Mouse (Mus musculus) limb, embryonic 14.5 days (tissue): ENCODE data around the gene Ubxn10. TPM values are rescaled to one million over a fixed set of nuclear protein-coding genes. Genes with fewer than 3 reads are reported as not detected.

Experiments
- ATAC-seq: fragments of 200-750 bp; cut with Nextera tagmentation; 2 replicates; pipeline ENCODE4 v1.8.0; 2017; ENCODE audit warnings: low read depth, moderate number of reproducible peaks, moderate TSS enrichment; ENCODE audit not compliant: low FRiP score
- DNase-seq: peaks from one replicate; pipeline ENCODE4 v3.0.0-alpha.2; 2015; ENCODE audit warnings: low spot score
- H3K27ac ChIP-seq: fragments of 300-500 bp; sonication (generic); replicated peaks from 2 replicates; pipeline ENCODE4 v1.5.1; 2014; ENCODE audit warnings: low read depth, mild to moderate bottlenecking, low read length, moderate library complexity, mixed read lengths
- H3K27me3 ChIP-seq: fragments of 300-500 bp; sonication (generic); 2 replicates; pipeline ENCODE4 v1.6.1; 2014; ENCODE audit warnings: low read length, mixed read lengths; ENCODE audit not compliant: control insufficient read depth, insufficient read depth
- H3K36me3 ChIP-seq: fragments of 300-500 bp; sonication (generic); 2 replicates; pipeline ENCODE4 v1.6.1; 2014; ENCODE audit warnings: mild to moderate bottlenecking, low read length, moderate library complexity, mixed read lengths; ENCODE audit not compliant: control insufficient read depth, insufficient read depth
- H3K4me1 ChIP-seq: fragments of 300-500 bp; sonication (generic); 2 replicates; pipeline ENCODE4 v1.6.1; 2014; ENCODE audit warnings: antibody characterized with exemption, low read length, mixed read lengths; ENCODE audit not compliant: control insufficient read depth, insufficient read depth
- H3K4me2 ChIP-seq: fragments of 300-500 bp; sonication (generic); replicated peaks from 2 replicates; pipeline ENCODE4 v1.6.1; 2014; ENCODE audit warnings: low read depth, mild to moderate bottlenecking, low read length, moderate library complexity; ENCODE audit not compliant: severe bottlenecking
- H3K4me3 ChIP-seq: fragments of 300-500 bp; sonication (generic); replicated peaks from 2 replicates; pipeline ENCODE4 v1.5.1; 2014; ENCODE audit warnings: low read length
- H3K9ac ChIP-seq: fragments of 300-500 bp; sonication (generic); 2 replicates; pipeline ENCODE4 v1.6.1; 2014; ENCODE audit warnings: mild to moderate bottlenecking, low read depth, low read length, moderate library complexity; ENCODE audit not compliant: severe bottlenecking
- H3K9me3 ChIP-seq: fragments of 300-500 bp; sonication (generic); 2 replicates; pipeline ENCODE4 v1.6.1; 2016; ENCODE audit warnings: low read length; ENCODE audit not compliant: control insufficient read depth
- POLR2A ChIP-seq: fragments of 200-500 bp; IDR thresholded peaks from 2 replicates; pipeline ENCODE4 v1.8.0; 2012; ENCODE audit warnings: inconsistent platforms, mild to moderate bottlenecking, moderate library complexity, borderline replicate concordance; ENCODE audit not compliant: insufficient read depth, insufficient read length; ENCODE audit errors: extremely low read depth
- WGBS: fragments of 180-500 bp; shearing (Covaris S2); extraction: QIAGEN DNeasy Blood & Tissue Kit; methylation state at CpG from one replicate; pipeline ENCODE4 v1.1.7; 2014; 5-methylcytosine and 5-hydroxymethylcytosine counted together
- polyA plus RNA-seq, 2 experiments: library from polyadenylated mRNA; depleted of rRNA in 1 of 2; stranded (reverse) in 1 of 2; unstranded in 1 of 2; fragments of >200 nt; fragmentation: Nextera tagmentation in 1 of 2; extraction: Ambion mirVana in 1 of 2; gene quantifications; 2 replicates each; pipeline versions ENCODE4 v1.2.1 to v1.2.3; 2012 to 2014

The Ubxn10 gene
- polyA plus RNA-seq, 2 experiments = 0.88 to 1.0 TPM

DNA sequence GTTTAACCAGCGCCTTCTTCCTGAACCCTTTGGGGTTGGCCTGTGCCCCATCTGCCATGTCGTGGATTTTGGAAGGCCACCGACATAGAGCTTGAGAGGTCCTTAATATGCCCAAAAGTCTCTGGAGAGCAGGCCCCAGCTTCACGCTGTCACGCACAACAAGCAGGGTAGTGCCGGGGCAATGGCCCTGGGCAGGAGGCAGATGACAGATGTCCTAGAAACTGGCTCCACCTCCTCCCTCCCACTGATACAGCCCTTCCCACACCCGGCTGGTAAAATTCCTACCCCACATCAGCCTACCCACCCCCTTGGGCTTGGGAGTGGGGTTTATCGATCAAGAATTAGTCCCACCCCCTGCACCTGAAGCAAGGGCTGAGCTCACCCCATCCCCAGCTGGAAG lies 20.4 kb upstream of the Ubxn10 start, which contains the start of gene Pla2g2f:
Gene Pla2g2f, minus strand, starts transcription at position 211 of the 400 bp plus-strand sequence.
- no peak within 1 kb of the TSS for H3K4me2 ChIP-seq
- no peaks in the 10 kb centered on the region for H3K9me3 ChIP-seq
- H3K36me3 ChIP-seq = no peaks in the 10 kb centered on the region
- no peak within 1 kb of the TSS for H3K9ac ChIP-seq
- TF ChIP-seq POLR2A = no peak
- H3K27ac ChIP-seq = no peak within 1 kb of the TSS
- 72% methylated on average over 8 of the region's 8 CpGs for WGBS
- DNase-seq (no peak), ATAC-seq (no peak)
- H3K4me1 ChIP-seq = peaks cover 4% of the 10 kb centered on the region; the same call in 1 of the 2 replicates
- H3K4me3 ChIP-seq = no peak within 1 kb of the TSS
- H3K27me3 ChIP-seq = no peaks in the 10 kb centered on the region

DNA sequence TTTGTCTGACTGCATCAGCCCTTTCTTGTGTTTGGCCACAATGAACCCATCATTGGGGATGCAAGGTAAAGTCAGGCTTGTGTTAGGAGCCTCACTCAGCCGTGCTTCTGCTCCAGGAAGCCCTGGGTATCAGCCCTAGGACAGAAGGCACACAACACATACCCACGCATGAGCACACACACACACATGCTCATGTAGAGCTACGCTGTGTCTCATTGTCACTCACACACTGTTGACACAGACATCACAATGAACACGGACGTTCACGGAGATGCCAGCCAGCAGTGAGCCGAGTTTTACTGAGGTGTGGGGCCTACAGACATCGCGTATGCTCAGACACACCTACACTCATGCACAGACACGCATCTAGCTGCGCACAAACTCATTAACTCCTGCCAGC lies 19.0 kb upstream of the Ubxn10 start:
- Histone ChIP-seq H3K4me2 (no peak overlapping the region), H3K36me3 (no peaks in the 10 kb centered on the region), H3K4me1 (peaks cover 4% of the 10 kb centered on the region; the same call in 1 of the 2 replicates), H3K9me3 (no peaks in the 10 kb centered on the region), H3K27ac (no peak overlapping the region), H3K27me3 (no peaks in the 10 kb centered on the region), H3K4me3 (no peak overlapping the region), H3K9ac (no peak overlapping the region)
- no peak for TF ChIP-seq POLR2A
- no peak for ATAC-seq
- WGBS = 39% methylated on average over 11 of the region's 11 CpGs
- DNase-seq = no peak

DNA sequence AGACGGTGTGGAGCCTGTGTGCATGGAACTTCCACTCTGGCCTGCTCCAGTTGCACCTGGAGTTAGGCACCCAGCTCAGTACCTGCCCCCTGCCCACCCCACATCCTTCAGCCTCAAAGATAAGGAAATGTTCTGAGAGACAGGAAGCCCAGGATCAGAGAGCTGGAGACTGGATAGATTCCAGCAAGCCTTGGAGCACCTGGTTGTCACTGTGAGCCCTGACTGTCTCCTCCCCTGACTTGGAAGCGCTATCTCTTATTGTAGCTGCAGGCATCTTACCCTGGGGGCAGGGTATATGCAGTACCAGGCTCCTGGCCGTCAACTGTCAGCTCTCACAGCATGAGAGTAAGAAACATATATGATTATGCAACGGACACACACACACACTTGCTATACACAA lies 18.5 kb upstream of the Ubxn10 start:
- Histone ChIP-seq H3K27ac (no peak overlapping the region), H3K4me3 (no peak overlapping the region), H3K4me2 (no peak overlapping the region), H3K27me3 (no peaks in the 10 kb centered on the region), H3K4me1 (peaks cover 4% of the 10 kb centered on the region; the same call in 1 of the 2 replicates), H3K9me3 (no peaks in the 10 kb centered on the region), H3K9ac (no peak overlapping the region), H3K36me3 (no peaks in the 10 kb centered on the region)
- ATAC-seq (no peak), DNase-seq (no peak)
- TF ChIP-seq POLR2A = no peak
- 67% methylated on average over 4 of the region's 4 CpGs for WGBS

DNA sequence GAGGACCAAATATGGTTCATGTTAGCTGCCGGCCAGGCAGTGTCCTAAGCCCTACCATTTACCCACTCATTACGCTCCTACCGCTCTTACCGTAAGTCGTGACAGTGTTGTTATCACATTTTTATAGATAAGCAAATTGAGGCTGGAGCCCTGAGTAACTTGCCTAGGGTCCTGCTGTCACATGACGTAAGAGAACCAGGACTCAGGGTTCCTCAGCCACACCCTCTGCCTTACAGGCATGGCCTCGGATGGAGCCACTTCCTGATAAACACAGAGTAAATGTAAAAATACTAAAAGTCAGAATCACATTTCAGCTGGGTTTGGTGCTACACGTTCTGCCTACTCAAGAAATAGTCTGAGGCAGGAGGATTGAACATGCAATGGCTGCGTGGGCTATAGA lies 17.5 kb upstream of the Ubxn10 start:
- no peak overlapping the region for H3K27ac ChIP-seq
- WGBS = 82% methylated on average over 9 of the region's 9 CpGs
- no peak overlapping the region for H3K4me3 ChIP-seq
- TF ChIP-seq POLR2A = no peak
- DNase-seq (no peak), ATAC-seq (no peak)
- no peaks in the 10 kb centered on the region for H3K36me3 ChIP-seq
- no peak overlapping the region for H3K9ac ChIP-seq
- H3K27me3 ChIP-seq = no peaks in the 10 kb centered on the region
- H3K4me2 ChIP-seq = no peak overlapping the region
- no peaks in the 10 kb centered on the region for H3K9me3 ChIP-seq
- H3K4me1 ChIP-seq = peaks cover 4% of the 10 kb centered on the region; the same call in 1 of the 2 replicates

DNA sequence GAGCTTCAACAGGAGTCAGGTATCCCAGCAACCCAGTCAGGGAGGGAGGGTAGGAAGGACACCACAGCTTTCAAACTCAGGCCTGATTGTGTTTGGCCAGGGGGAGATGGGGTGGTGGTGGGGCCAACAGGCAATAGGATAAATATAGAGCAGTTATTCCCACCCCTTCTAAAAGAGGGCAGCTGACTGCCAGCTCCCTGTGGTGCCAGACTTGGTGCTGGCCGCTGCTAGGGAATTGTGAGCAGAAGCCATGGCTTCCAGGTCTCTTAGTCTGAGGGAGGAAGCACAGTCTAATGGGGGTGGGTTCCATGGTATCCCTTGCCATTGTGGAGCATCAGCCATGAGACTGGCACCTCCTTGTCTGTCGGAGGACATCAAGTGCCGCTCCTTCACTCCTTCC lies 16.6 kb upstream of the Ubxn10 start:
- ATAC-seq (no peak), DNase-seq (no peak)
- peaks cover 4% of the 10 kb centered on the region; the same call in 1 of the 2 replicates for H3K4me1 ChIP-seq
- no peak overlapping the region for H3K9ac ChIP-seq
- no peaks in the 10 kb centered on the region for H3K9me3 ChIP-seq
- TF ChIP-seq POLR2A = no peak
- 96% methylated on average over 3 of the region's 3 CpGs for WGBS
- H3K36me3 ChIP-seq = no peaks in the 10 kb centered on the region
- H3K27ac ChIP-seq = no peak overlapping the region
- no peak overlapping the region for H3K4me3 ChIP-seq
- H3K27me3 ChIP-seq = no peaks in the 10 kb centered on the region
- H3K4me2 ChIP-seq = no peak overlapping the region

DNA sequence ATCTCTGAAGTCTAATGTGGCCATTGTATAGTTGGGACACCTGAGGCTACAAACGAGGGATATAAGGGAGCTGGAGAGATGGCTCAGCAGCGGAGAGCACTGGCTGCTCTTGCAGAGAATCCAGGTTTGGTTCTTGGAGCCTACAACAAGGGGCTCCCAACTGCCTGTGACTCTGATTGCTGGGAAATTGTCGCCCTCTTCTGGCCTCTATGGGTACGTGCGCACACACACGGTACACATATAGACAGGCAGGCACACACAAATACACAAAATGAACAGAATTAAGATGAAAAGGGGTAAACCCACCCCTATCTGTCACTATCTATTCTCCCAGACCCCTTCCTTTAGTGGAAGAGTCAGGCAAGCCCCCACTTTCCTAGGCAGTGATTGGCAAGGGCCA lies 15.6 kb upstream of the Ubxn10 start:
- no peaks in the 10 kb centered on the region for H3K27me3 ChIP-seq
- 90% methylated on average over 6 of the region's 6 CpGs for WGBS
- H3K4me1 ChIP-seq = peaks cover 4% of the 10 kb centered on the region; the same call in 1 of the 2 replicates
- DNase-seq = no peak
- TF ChIP-seq POLR2A = no peak
- ATAC-seq = no peak
- no peak overlapping the region for H3K4me2 ChIP-seq
- no peaks in the 10 kb centered on the region for H3K9me3 ChIP-seq
- no peak overlapping the region for H3K27ac ChIP-seq
- H3K4me3 ChIP-seq = no peak overlapping the region
- H3K9ac ChIP-seq = no peak overlapping the region
- H3K36me3 ChIP-seq = no peaks in the 10 kb centered on the region
